In genomic region chr12:91589847-91590690, GRCm38 (mm10) we compare ENCODE assay signal across 8 mouse cellular contexts. TPM values are rescaled to one million over a fixed set of nuclear protein-coding genes. Genes with fewer than 3 reads are reported as not detected.
DNase-seq lines count a peak whose midpoint lies in the region; ATAC-seq lines count a peak whose summit lies in the region.

TSS of gene Gtf2a1 (minus strand) at chr12:91590487.

- peak within 1 kb of the TSS; percentile 97 for H3K4me3 ChIP-seq in megakaryocyte, embryonic 14.5 days (replicated peaks)

- H3K9me3 ChIP-seq in megakaryocyte, embryonic 14.5 days, result no peaks in the 10 kb centered on the region

- H3K36me3 ChIP-seq in megakaryocyte, embryonic 14.5 days (replicated peaks; ENCODE audit: low read length), result peaks cover 16% of the 10 kb centered on the region

- no peaks in the 10 kb centered on the region for H3K27me3 ChIP-seq in megakaryocyte, embryonic 14.5 days (replicated peaks)

- peak; percentile 61 for ATAC-seq in common myeloid progenitor, adult 5-6 weeks (replicated peaks; ENCODE audit: low read depth, poor library complexity, severe bottlenecking)

- DNase-seq in ZHBTc4 (ENCODE audit: low read depth, low spot score), result peak; percentile 97
- DNase-seq in gastrocnemius, adult 8-10 months (ENCODE audit: low spot score in 2 of 2), result peak; percentile 89 to 92
- peak; percentile 82 for DNase-seq in hindlimb bud, embryonic 11.5 days (ENCODE audit: extremely low spot score, low read depth, low spot score)
- DNase-seq in left cerebral cortex, adult 8-10 months (ENCODE audit: low spot score in 2 of 2), result peak; percentile 90 to 91
- peak; percentile 95 for DNase-seq in right cerebral cortex, postnatal 10 days (ENCODE audit: low spot score in 2 of 2)
- DNase-seq in urinary bladder, postnatal 25 days (ENCODE audit: low spot score), result peak; percentile 94

- peaks cover 34% of the 10 kb centered on the region for H3K4me1 ChIP-seq in megakaryocyte, embryonic 14.5 days

RNA-seq across cellular contexts. Expression of gene Gtf2a1, which starts in this region (rescaled TPM):
- total RNA-seq in common myeloid progenitor, adult 5-6 weeks (2017), result 35.4 and 44.0 TPM in 2 replicates
- total RNA-seq in gastrocnemius, adult 8-10 months (2022), result 10 to 100 TPM; 22.8 to 27.1 (median 25.5) TPM
- 10 to 100 TPM; 51.9 to 57.1 (median 53.2) TPM for total RNA-seq in left cerebral cortex, adult 8-10 months (2022)
- polyA plus RNA-seq in megakaryocyte, embryonic 14.5 days (2012; ENCODE audit: insufficient read depth, low replicate concordance), result 0.93 and 3.8 TPM in 2 replicates

Comparison
In these comparisons a context has a peak if more than half of its experiments do, and no peak if none do; other contexts are left out.
1. Peak in every context shown above with its lines: DNase-seq, ATAC-seq and H3K4me3 ChIP-seq.